Mouse (Mus musculus): Measurements from ENCODE around the gene H2-M5.
"Not testable (repeated sequence)": the region's sequence is repeated elsewhere in the genome, so short reads cannot be mapped to it uniquely, and the experiment has no call there.

The H2-M5 gene

GRCm38 (mm10) chr17:36989437-36989836, at the start of gene H2-M5:
Gene H2-M5 (minus strand): TSS chr17:36989537.
- DNase-seq (ENCODE audit: low read depth, low spot score), result no peak

DNA sequence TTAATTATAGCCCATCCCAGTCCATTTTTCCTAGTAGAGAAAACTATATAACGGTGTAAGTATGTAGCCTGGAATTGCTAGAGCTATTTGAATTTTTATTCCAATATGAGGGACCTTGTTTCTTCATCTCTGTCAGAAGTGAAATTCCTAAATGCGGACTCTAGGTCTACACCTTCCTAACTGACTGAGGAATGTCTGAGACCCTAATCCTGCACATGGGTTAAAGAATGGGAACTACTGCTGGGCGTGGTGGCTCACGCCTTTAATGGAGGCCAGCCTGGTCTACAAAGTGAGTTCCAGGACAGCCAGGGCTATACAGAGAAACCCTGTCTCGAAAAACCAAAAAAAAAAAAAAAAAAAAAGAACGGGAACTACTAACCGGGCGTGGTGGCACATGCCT, 39.8 kb upstream of the H2-M5 start:
- peak; percentile 55 for DNase-seq (ENCODE audit: low read depth, low spot score)

GRCm38 (mm10) chr17:37028683-37029120, 39.4 kb upstream of the H2-M5 start:
- peak; percentile 99 for DNase-seq (ENCODE audit: low read depth, low spot score)

GRCm38 (mm10) chr17:37028212-37028611, 38.9 kb upstream of the H2-M5 start:
- peak; percentile 67 for DNase-seq (ENCODE audit: low read depth, low spot score)

- peak; percentile 93 for DNase-seq (ENCODE audit: low read depth, low spot score)
Measured at GRCm38 (mm10) chr17:37027486-37027885, 38.1 kb upstream of the H2-M5 start.

DNA sequence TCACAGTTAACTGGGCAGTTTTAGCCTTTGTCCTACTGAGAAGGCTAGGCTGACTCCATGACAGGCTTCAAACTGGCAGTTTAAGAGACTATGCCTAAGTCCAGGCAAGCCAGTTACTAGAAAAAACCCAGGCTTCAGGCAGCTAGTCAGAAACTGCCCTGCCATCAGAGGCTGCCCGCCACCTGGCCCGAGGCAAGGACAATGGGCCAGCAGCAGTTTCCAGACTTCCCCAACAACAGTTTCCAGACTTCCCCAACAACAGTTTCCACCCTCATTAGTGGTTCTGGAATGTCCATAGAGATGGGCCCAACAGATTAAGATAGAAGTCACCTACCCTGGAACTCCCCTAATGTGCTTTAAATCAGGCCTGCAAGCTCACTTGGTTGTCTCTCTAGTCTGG, 37.1 kb upstream of the H2-M5 start:
- DNase-seq (ENCODE audit: low read depth, low spot score), result peak; percentile 47

- no peak for DNase-seq (ENCODE audit: low read depth, low spot score)
Measured at GRCm38 (mm10) chr17:37022628-37023576, 33.6 kb upstream of the H2-M5 start, which contains the start of gene Mog. Gene Mog (minus strand): TSS chr17:37023398.

- DNase-seq (ENCODE audit: low read depth, low spot score), result not testable (repeated sequence)
Measured at GRCm38 (mm10) chr17:37019242-37019641, 29.9 kb upstream of the H2-M5 start.

- DNase-seq (ENCODE audit: low read depth, low spot score), result no peak
Measured at GRCm38 (mm10) chr17:37018328-37018727, 29.0 kb upstream of the H2-M5 start.

- DNase-seq (ENCODE audit: low read depth, low spot score), result no peak
Measured at GRCm38 (mm10) chr17:37016333-37016732, 27.0 kb upstream of the H2-M5 start.

DNA sequence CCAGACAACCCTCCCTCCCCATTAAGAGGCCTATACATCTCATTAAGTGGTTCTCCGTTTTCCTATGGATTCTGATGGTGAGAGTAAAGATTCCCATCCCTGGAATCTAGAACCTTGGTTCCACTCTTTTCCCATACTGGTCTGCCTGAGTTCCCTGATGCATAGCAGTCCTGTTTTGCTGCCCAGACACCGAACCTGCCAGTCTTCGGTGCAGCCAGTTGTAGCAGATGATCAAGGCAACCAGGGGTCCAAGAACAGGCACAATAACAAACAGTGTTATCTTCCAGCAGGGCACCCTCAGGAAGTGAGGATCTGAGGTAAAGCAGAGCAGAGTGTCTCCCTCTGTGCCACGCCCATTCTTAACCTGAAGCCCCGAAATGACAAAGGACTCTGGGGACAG, 22.8 kb upstream of the H2-M5 start:
- DNase-seq (ENCODE audit: low read depth, low spot score), result peak; percentile 65

DNA sequence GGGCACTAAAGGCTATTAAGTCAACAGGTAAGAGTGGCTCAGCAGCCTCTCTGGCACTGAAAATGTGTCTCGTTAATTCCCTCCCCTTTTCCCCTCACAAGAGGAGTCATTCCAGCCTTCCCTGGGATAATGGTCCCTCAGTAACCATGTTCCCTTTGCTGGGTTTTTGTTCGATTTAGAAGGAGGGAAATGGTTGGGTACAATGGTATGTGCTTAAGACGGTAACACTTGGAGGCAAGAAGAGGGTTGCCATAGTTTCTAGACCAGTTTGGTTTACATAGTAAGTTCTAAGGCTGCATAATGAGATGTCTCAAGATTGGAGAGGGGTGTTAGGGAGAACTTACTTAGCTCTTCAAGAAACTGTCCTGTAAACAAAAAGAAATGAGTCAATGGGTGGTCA, 22.4 kb upstream of the H2-M5 start:
- peak; percentile 70 for DNase-seq (ENCODE audit: low read depth, low spot score)

GRCm38 (mm10) chr17:37009460-37010042, 20.2 kb upstream of the H2-M5 start:
- no peak for DNase-seq (ENCODE audit: low read depth, low spot score)

DNA sequence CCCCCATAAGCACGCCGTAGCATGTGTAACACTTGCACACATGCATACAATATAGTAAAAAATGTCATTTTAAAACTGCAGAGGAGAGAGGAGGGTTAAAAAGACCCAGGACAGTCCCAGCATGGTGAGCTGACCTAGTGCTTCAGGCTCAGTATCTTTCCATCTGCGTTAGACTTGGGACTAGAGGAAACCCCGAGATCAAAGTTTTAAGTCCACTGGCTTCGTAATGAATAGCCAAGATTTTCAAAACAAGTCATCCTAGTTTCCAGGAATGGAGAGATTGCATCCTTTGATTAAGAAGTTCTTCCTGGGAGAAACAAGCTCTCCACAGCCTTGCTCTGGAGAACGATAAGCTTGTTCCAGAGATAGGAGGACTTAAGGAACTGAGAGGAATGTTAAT, 18.8 kb upstream of the H2-M5 start:
- no peak for DNase-seq (ENCODE audit: low read depth, low spot score)

DNA sequence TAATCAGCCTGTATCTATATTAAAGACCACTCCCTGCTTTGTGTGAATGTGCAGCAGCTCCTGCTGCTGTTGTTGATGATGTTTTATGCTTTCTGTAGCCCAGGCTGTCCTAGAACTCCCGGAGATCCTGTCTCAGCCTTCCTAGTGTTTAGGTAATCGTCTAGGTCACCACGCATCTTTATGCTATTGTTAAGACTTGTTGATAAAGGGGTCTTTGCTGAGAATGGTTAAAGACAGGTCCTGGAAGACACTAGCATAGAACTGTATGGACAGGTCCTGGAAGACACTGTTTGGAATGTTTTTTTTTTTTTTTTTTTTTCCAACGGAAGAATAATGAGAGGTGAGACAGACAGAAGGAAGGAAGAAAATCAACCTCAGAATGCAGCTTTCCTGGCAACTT, 14.0 kb upstream of the H2-M5 start:
- DNase-seq (ENCODE audit: low read depth, low spot score), result no peak

DNA sequence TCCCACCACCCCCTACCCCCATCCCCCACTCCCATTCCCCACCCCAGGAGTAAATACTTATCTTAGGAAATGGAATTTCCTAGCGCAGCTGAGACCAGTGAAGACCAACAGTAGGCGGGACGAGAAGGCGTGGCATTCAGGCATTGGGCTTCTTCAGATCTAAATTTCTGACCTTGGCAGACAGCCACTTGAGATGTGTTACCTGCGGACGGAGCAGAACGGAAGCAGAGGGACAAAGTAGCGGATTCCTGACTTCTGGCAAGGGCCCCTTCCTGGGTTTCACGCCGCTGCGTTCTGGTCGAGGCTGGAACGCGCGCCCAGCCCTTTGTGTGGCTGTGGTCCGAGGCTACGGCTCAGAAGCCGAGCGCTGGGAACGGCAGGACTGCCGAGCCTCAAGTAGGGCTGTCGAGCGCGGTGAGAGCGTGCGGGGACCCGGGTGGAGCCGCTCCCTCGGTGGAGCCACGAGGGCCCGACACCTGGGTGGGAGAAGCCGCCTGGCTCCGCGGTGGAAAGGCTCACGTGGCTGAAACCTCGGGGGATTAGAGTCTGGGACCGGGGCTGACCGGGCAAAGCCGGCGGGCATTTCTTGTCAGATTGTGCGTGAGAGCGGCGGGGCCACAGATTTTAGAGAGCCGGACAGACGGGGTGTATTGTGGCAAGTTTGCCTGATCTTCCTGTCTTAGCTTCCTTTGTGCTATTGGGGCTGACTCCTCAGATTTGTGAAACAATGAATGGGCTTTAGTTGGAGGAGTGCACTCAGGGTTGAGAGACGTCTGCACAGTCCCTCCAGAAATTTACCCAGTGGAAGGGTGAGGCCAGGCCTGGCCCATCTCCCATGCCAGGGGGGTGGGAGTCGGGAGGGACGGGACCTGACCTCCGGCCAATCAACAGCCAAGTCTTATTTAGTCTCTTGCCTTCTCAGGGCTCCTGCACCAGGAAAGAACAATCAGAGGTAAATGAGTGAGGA, 13.3 kb upstream of the H2-M5 start:
- peak; percentile 98 for DNase-seq (ENCODE audit: low read depth, low spot score)

DNA sequence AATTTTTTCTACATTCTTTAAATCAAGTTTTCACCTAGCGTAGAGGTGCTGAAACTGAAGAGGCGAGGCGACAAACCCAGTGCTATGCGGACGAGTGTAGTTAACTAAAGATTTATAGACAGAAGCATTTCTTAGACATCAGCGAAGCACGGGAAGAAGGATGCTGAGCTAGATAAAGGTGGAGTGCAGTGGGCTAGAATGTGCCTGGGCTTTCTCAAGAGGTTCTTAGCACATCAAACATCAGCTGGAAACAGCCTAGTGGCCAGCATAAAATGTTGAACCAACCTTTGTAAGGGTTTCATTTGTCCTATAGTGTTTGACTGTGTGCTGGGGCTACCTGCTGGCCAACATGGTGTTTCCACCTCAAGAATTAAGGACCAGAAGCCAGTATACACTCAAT, 11.5 kb upstream of the H2-M5 start, which contains the start of gene Zfp57:
Gene Zfp57 (plus strand): TSS at position 301 of the 400 bp plus-strand sequence.
- DNase-seq (ENCODE audit: low read depth, low spot score), result no peak

DNA sequence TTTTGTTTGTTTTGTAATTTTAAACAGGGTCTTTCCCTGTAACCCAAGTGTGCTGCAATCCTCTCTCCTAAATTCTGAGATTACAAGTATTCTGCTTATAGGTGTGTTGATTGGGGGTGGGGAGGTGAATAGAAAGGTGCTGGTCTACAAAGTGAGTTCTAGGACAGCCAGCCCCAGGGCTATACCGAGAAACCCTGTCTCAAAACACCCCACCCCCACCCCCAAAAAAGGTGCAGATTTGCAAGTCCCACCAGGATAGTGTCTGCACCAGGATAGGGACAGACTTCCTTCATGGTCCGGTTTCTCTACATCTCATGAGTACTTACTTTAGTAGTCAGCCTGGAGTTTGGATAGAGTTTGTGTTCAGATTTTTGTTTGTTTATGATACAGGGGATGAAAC, 9.1 kb upstream of the H2-M5 start:
- peak; percentile 74 for DNase-seq (ENCODE audit: low read depth, low spot score)

GRCm38 (mm10) chr17:36997033-36997735, 7.8 kb upstream of the H2-M5 start:
- DNase-seq (ENCODE audit: low read depth, low spot score), result peak; percentile 98

DNA sequence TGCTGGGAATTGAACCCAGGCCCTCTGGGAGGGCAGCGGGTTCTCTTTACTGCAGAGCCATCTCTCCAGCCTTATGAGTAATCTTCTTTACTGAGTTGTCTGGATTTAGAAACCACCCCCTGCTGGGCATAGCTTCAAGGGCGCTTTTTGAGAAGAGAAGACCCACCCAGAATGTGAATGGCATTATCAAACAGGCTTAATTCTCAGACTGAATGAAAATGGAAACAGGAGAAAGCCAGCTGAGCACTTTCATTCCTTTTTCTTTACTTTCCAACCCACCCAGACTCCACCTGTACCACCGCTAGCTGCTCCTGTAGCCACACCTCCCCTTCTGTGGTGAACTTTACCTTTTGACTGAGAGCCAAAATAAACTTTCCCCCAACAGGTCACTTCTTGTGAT, 6.1 kb upstream of the H2-M5 start:
- DNase-seq (ENCODE audit: low read depth, low spot score), result peak; percentile 97

GRCm38 (mm10) chr17:36994528-36994927, 5.2 kb upstream of the H2-M5 start:
- no peak for DNase-seq (ENCODE audit: low read depth, low spot score)

Measured in ES-CJ7 (cell line).